38 mouse cellular contexts compared by ENCODE assay signal in the genomic region with DNA sequence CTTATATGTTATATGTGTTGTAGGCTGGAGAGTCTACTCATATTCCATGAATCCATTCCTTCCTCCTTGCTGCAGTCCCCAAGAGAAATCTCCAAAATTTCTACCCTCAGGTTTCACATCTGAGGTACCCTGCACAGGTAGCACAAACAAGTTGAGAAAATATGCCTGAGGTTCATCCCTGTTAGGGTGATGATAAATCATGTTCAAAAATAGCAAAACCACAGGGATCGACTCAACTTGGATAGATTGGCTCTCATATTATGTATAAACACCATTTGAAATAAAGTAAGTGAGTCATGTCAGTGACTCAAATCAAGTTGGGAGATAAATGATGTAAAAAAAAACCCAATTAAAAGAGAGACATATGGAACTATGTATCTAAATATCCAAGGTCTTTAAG. TPM values are rescaled to one million over a fixed set of nuclear protein-coding genes. Genes with fewer than 3 reads are reported as not detected.
"Had no signal": no experiment of that assay in that cellular context is flagged by ENCODE, and none has a peak within 500 bp of the region (broad histone marks: within the 10 kb centered on the region; RNA-seq: fewer than 3 reads in every experiment).

A gene (minus strand): TSS at position 101 of the 400 bp plus-strand sequence.

- H3K4me3 ChIP-seq: left cerebral cortex, adult 2 months; limb, embryonic 10.5 days; limb, embryonic 12.5 days; limb, embryonic 13.5 days; limb, embryonic 15.5 days; liver, embryonic 12.5 days; liver, embryonic 13.5 days; liver, embryonic 15.5 days; lung, embryonic 15.5 days; megakaryocyte, embryonic 14.5 days; midbrain, embryonic 10.5 days; midbrain, embryonic 12.5 days; midbrain, embryonic 13.5 days; midbrain, embryonic 15.5 days; myocyte had no signal

- H3K27me3 ChIP-seq: limb, embryonic 12.5 days; limb, embryonic 13.5 days; limb, embryonic 15.5 days; liver, embryonic 12.5 days; liver, embryonic 13.5 days; liver, embryonic 15.5 days; lung, embryonic 15.5 days; megakaryocyte, embryonic 14.5 days; midbrain, embryonic 12.5 days; midbrain, embryonic 13.5 days; midbrain, embryonic 15.5 days had no signal

- ATAC-seq: liver, embryonic 12.5 days; liver, postnatal 0 days; lung, postnatal 0 days; midbrain, embryonic 13.5 days; midbrain, embryonic 15.5 days; midbrain, embryonic 16.5 days had no signal

- H3K36me3 ChIP-seq: limb, embryonic 10.5 days; limb, embryonic 12.5 days; limb, embryonic 13.5 days; limb, embryonic 15.5 days; liver, embryonic 12.5 days; liver, embryonic 13.5 days; liver, embryonic 15.5 days; lung, embryonic 15.5 days; midbrain, embryonic 10.5 days; midbrain, embryonic 12.5 days; midbrain, embryonic 13.5 days; midbrain, embryonic 15.5 days had no signal

- H3K4me1 ChIP-seq: limb, embryonic 10.5 days; limb, embryonic 12.5 days; limb, embryonic 13.5 days; limb, embryonic 15.5 days; liver, embryonic 12.5 days; liver, embryonic 13.5 days; liver, embryonic 15.5 days; lung, embryonic 15.5 days; megakaryocyte, embryonic 14.5 days; midbrain, embryonic 10.5 days; midbrain, embryonic 12.5 days; midbrain, embryonic 13.5 days; midbrain, embryonic 15.5 days had no signal

- H3K9me3 ChIP-seq: limb, embryonic 10.5 days; limb, embryonic 12.5 days; limb, embryonic 13.5 days; limb, embryonic 15.5 days; liver, embryonic 12.5 days; liver, embryonic 13.5 days; liver, embryonic 15.5 days; lung, embryonic 15.5 days; megakaryocyte, embryonic 14.5 days; midbrain, embryonic 10.5 days; midbrain, embryonic 12.5 days; midbrain, embryonic 13.5 days; midbrain, embryonic 15.5 days had no signal

- H3K4me2 ChIP-seq: limb, embryonic 12.5 days; limb, embryonic 13.5 days; limb, embryonic 15.5 days; liver, embryonic 11.5 days; liver, embryonic 12.5 days; liver, embryonic 13.5 days; liver, embryonic 15.5 days; lung, embryonic 14.5 days; lung, embryonic 15.5 days; midbrain, embryonic 11.5 days; midbrain, embryonic 12.5 days; midbrain, embryonic 13.5 days; midbrain, embryonic 15.5 days had no signal

- H3K27ac ChIP-seq: left cerebral cortex, adult 2 months; limb, embryonic 10.5 days; limb, embryonic 12.5 days; limb, embryonic 13.5 days; limb, embryonic 15.5 days; liver, embryonic 12.5 days; liver, embryonic 13.5 days; liver, embryonic 14.5 days; liver, embryonic 15.5 days; lung, embryonic 15.5 days; macrophage; midbrain, embryonic 10.5 days; midbrain, embryonic 12.5 days; midbrain, embryonic 13.5 days; midbrain, embryonic 15.5 days had no signal

- H3K9ac ChIP-seq: limb, embryonic 12.5 days; limb, embryonic 13.5 days; limb, embryonic 15.5 days; liver, embryonic 12.5 days; liver, embryonic 13.5 days; liver, embryonic 14.5 days; liver, embryonic 15.5 days; liver, postnatal 0 days; lung, embryonic 14.5 days; lung, embryonic 15.5 days; midbrain, embryonic 12.5 days; midbrain, embryonic 13.5 days; midbrain, embryonic 15.5 days had no signal

- DNase-seq: left cerebral cortex, postnatal 4 days; liver; liver, embryonic 13.5 days; liver, postnatal 0 days; lung, adult 18-20 months; lung, adult 2 months; lung, embryonic 14.5 days; lung, postnatal 10 days; lung, postnatal 14 days; lung, postnatal 36 days; lung, postnatal 4 days; midbrain, embryonic 14.5 days had no signal

RNA-seq across cellular contexts. Expression of the gene that starts here (rescaled TPM):
- polyA plus RNA-seq: limb, embryonic 10.5 days; limb, embryonic 11.5 days; limb, embryonic 12.5 days; limb, embryonic 13.5 days; limb, embryonic 14.5 days; limb, embryonic 15.5 days; liver, adult 2 months; liver, embryonic 11.5 days; liver, embryonic 12.5 days; liver, embryonic 13.5 days; liver, embryonic 14.5 days; liver, embryonic 15.5 days; liver, embryonic 16.5 days; liver, postnatal 0 days; lung, adult 2 months; lung, embryonic 14.5 days; lung, embryonic 15.5 days; lung, embryonic 16.5 days; lung, postnatal 0 days; macrophage; midbrain, embryonic 10.5 days; midbrain, embryonic 11.5 days; midbrain, embryonic 12.5 days; midbrain, embryonic 13.5 days; midbrain, embryonic 14.5 days; midbrain, embryonic 15.5 days; midbrain, postnatal 0 days; myocyte had no signal
